Mouse (Mus musculus): ENCODE measurements around the gene Ulk4. TPM values are rescaled to one million over a fixed set of nuclear protein-coding genes. Genes with fewer than 3 reads are reported as not detected.
"Not testable (repeated sequence)": the region's sequence is repeated elsewhere in the genome, so short reads cannot be mapped to it uniquely, and the experiment has no call there.

Ulk4 gene
- total RNA-seq, 2 experiments from 2014 or later, result 8.1 to 8.8 TPM

- DNase-seq (ENCODE audit: low spot score in 2 of 2), result no peak
Observed at GRCm38 (mm10) chr9:120948832-120949231, 328.2 kb downstream of the Ulk4 start.

GRCm38 (mm10) chr9:120946131-120946530 lies 330.9 kb downstream of the Ulk4 start:
- DNase-seq (ENCODE audit: low spot score in 2 of 2), result no peak

GRCm38 (mm10) chr9:120944211-120944610 lies 332.8 kb downstream of the Ulk4 start:
- no peak for DNase-seq (ENCODE audit: low spot score in 2 of 2)

GRCm38 (mm10) chr9:120943757-120944156 lies 333.2 kb downstream of the Ulk4 start:
- no peak for DNase-seq (ENCODE audit: low spot score in 2 of 2)

- no peak for DNase-seq (ENCODE audit: low spot score in 2 of 2)
Observed at GRCm38 (mm10) chr9:120940858-120941257, 336.1 kb downstream of the Ulk4 start.

GRCm38 (mm10) chr9:120936351-120936750 lies 340.6 kb downstream of the Ulk4 start:
- peak; percentile 72 to 75 for DNase-seq (ENCODE audit: low spot score in 2 of 2)

GRCm38 (mm10) chr9:120935634-120935922 lies 341.4 kb downstream of the Ulk4 start:
- no peak for DNase-seq (ENCODE audit: low spot score in 2 of 2)

- DNase-seq (ENCODE audit: low spot score in 2 of 2), result no peak
Observed at GRCm38 (mm10) chr9:120934821-120935633, 342.0 kb downstream of the Ulk4 start.

- peak in 1 of 2 experiments; percentile 33 for DNase-seq (ENCODE audit: low spot score in 2 of 2)
Observed at GRCm38 (mm10) chr9:120933886-120934758, 342.9 kb downstream of the Ulk4 start.

- no peak for DNase-seq (ENCODE audit: low spot score in 2 of 2)
Observed at GRCm38 (mm10) chr9:120933587-120933885, 343.5 kb downstream of the Ulk4 start.

GRCm38 (mm10) chr9:120932797-120933586 lies 344.0 kb downstream of the Ulk4 start:
- peak; percentile 95 to 97 for DNase-seq (ENCODE audit: low spot score in 2 of 2)

- no peak for DNase-seq (ENCODE audit: low spot score in 2 of 2)
Observed at GRCm38 (mm10) chr9:120932371-120932770, 344.6 kb downstream of the Ulk4 start.

GRCm38 (mm10) chr9:120930811-120931210 lies 346.2 kb downstream of the Ulk4 start:
- no peak for DNase-seq (ENCODE audit: low spot score in 2 of 2)

- DNase-seq (ENCODE audit: low spot score in 2 of 2), result no peak
Observed at GRCm38 (mm10) chr9:120930021-120930420, 347.0 kb downstream of the Ulk4 start.

GRCm38 (mm10) chr9:120929081-120929480 lies 347.9 kb downstream of the Ulk4 start, which contains the start of gene Ctnnb1:
Ctnnb1 (plus strand) TSS chr9:120929216.
- DNase-seq (ENCODE audit: low spot score in 2 of 2), result no peak

GRCm38 (mm10) chr9:120926939-120927606 lies 349.9 kb downstream of the Ulk4 start:
- no peak for DNase-seq (ENCODE audit: low spot score in 2 of 2)

- no peak for DNase-seq (ENCODE audit: low spot score in 2 of 2)
Observed at GRCm38 (mm10) chr9:120926126-120926525, 350.9 kb downstream of the Ulk4 start.

GRCm38 (mm10) chr9:120919130-120919529 lies 357.9 kb downstream of the Ulk4 start:
- DNase-seq (ENCODE audit: low spot score in 2 of 2), result no peak

- DNase-seq (ENCODE audit: low spot score in 2 of 2), result peak in 1 of 2 experiments; percentile 24
Observed at GRCm38 (mm10) chr9:120918642-120919041, 358.4 kb downstream of the Ulk4 start.

GRCm38 (mm10) chr9:120918211-120918610 lies 358.8 kb downstream of the Ulk4 start:
- no peak for DNase-seq (ENCODE audit: low spot score in 2 of 2)

GRCm38 (mm10) chr9:120917619-120918018 lies 359.4 kb downstream of the Ulk4 start:
- not testable (repeated sequence) for DNase-seq (ENCODE audit: low spot score in 2 of 2)

Data from left cerebral cortex, adult 18-20 months (tissue).